Mouse (Mus musculus) layer of hippocampus, postnatal 10 days (tissue): ENCODE measurements around the gene Ccdc183. TPM values are rescaled to one million over a fixed set of nuclear protein-coding genes. Genes with fewer than 3 reads are reported as not detected.

ENCODE experiments used
- DNase-seq, 2 experiments: peaks; one replicate each; pipeline ENCODE4 v3.0.0; 2021; ENCODE audit warnings: low spot score in 2 of 2
- long read RNA-seq: library from polyadenylated mRNA; stranded (forward); transcript quantifications from one replicate; pipeline ENCODE4 v2.0.0, GENCODE M21; 2023
- total RNA-seq, 2 experiments: library from RNA; stranded (reverse); gene quantifications; 2 replicates each; pipeline ENCODE4 v1.2.3; 2021

Gene Ccdc183
- not detected for total RNA-seq
- long read RNA-seq = 0 reads

- no peak for DNase-seq
Observed at GRCm38 (mm10) chr2:25617578-25617977, at the start of gene Ccdc183. Gene Ccdc183, minus strand, starts transcription at chr2:25617678.

- DNase-seq = no peak
Observed at GRCm38 (mm10) chr2:25666516-25666915, 49.0 kb upstream of the Ccdc183 start.

- DNase-seq = no peak
Observed at GRCm38 (mm10) chr2:25664125-25664524, 46.6 kb upstream of the Ccdc183 start.

- peak; percentile 67 to 72 for DNase-seq
Observed at GRCm38 (mm10) chr2:25663511-25663910, 46.0 kb upstream of the Ccdc183 start.

- DNase-seq = no peak
Observed at GRCm38 (mm10) chr2:25661245-25661970, 43.9 kb upstream of the Ccdc183 start.

GRCm38 (mm10) chr2:25660279-25660678 lies 42.8 kb upstream of the Ccdc183 start:
- DNase-seq = no peak

GRCm38 (mm10) chr2:25657652-25658051 lies 40.2 kb upstream of the Ccdc183 start, which contains the start of gene Lcn5:
Gene Lcn5, plus strand, starts transcription at chr2:25657952.
- no peak for DNase-seq

GRCm38 (mm10) chr2:25657246-25657645 lies 39.8 kb upstream of the Ccdc183 start:
- peak in 1 of 2 experiments; percentile 16 for DNase-seq

GRCm38 (mm10) chr2:25656691-25657090 lies 39.2 kb upstream of the Ccdc183 start:
- peak; percentile 19 to 33 for DNase-seq

- DNase-seq = no peak
Observed at GRCm38 (mm10) chr2:25654502-25654901, 37.0 kb upstream of the Ccdc183 start.

GRCm38 (mm10) chr2:25652902-25653301 lies 35.4 kb upstream of the Ccdc183 start, which contains the start of gene Lcn8:
Gene Lcn8, plus strand, starts transcription at chr2:25653120.
- no peak for DNase-seq

- peak; percentile 71 to 75 for DNase-seq
Observed at GRCm38 (mm10) chr2:25639890-25640289, 22.4 kb upstream of the Ccdc183 start.

- DNase-seq = no peak
Observed at GRCm38 (mm10) chr2:25634046-25634445, 16.6 kb upstream of the Ccdc183 start.

GRCm38 (mm10) chr2:25633616-25634015 lies 16.1 kb upstream of the Ccdc183 start:
- no peak for DNase-seq

- no peak for DNase-seq
Observed at GRCm38 (mm10) chr2:25628738-25629137, 11.3 kb upstream of the Ccdc183 start.

GRCm38 (mm10) chr2:25627811-25628210 lies 10.3 kb upstream of the Ccdc183 start, which contains the start of gene Fcna:
Gene Fcna, minus strand, starts transcription at chr2:25628030.
- no peak for DNase-seq

- DNase-seq = no peak
Observed at GRCm38 (mm10) chr2:25625986-25626385, 8.5 kb upstream of the Ccdc183 start.

GRCm38 (mm10) chr2:25621229-25622200 lies 4.0 kb upstream of the Ccdc183 start, which contains the start of gene Tmem141:
Gene Tmem141, minus strand, starts transcription at chr2:25622005.
- DNase-seq = peak; percentile 73 to 83

- no peak for DNase-seq
Observed at GRCm38 (mm10) chr2:25620852-25621228, 3.4 kb upstream of the Ccdc183 start.

GRCm38 (mm10) chr2:25620386-25620785 lies 2.9 kb upstream of the Ccdc183 start:
- no peak for DNase-seq

GRCm38 (mm10) chr2:25616398-25616797 lies 1.1 kb downstream of the Ccdc183 start:
- DNase-seq = no peak

GRCm38 (mm10) chr2:25608671-25609070 lies 8.8 kb downstream of the Ccdc183 start:
- DNase-seq = no peak
